Mouse (Mus musculus): Measurements from ENCODE around the gene Dirc2. TPM values are rescaled to one million over a fixed set of nuclear protein-coding genes. Genes with fewer than 3 reads are reported as not detected.

Dirc2 gene
- polyA plus RNA-seq, 1 experiment from 2014 or later, result 25.9 TPM

- Histone ChIP-seq H3K36me3 (peaks cover 20% of the 10 kb centered on the region), H3K4me3 (no peak overlapping the region), H3K4me2 (replicated peaks) (no peak overlapping the region), H3K27me3 (no peaks in the 10 kb centered on the region), H3K9me3 (no peaks in the 10 kb centered on the region), H3K9ac (no peak overlapping the region), H3K27ac (no peak overlapping the region), H3K4me1 (no peaks in the 10 kb centered on the region; the same call in 1 of the 2 replicates)
- WGBS, result 91% methylated on average over 7 of the region's 7 CpGs
- ATAC-seq (ENCODE audit: insufficient number of reproducible peaks, insufficient read depth, low FRiP score, low TSS enrichment), result no peak
These were observed 37.1 kb downstream of the Dirc2 start for GRCm38 (mm10) chr16:35732096-35732495.

DNA sequence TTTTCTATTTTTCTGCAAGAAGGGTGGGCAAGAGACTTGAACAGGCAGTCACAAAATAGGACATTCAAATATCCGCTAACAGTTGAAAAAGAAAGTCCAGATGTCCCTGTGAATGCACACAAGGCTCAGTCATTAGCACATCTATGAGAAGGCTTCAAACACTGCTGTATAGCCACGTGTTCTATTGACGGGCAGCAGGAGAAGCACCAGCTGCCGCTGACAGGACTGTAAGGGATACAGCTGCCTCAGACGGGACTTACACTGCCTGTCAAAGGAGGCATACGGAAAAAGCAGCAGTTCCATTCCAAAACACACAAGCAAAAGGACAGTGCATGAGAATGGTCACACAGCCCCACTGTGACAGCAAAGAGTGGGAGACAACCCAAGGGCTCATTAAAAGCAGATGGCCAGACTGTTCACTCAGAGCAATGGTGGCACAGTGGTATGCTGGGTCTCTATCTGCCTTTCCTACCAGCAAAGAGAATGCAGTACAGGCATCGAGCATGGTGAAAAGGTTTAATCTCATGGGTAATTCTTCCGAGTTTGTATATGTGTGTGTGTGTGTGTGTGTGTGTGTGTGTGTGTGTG is 39.9 kb downstream of the Dirc2 start:
- no peak overlapping the region for H3K9ac ChIP-seq
- no peak overlapping the region for H3K27ac ChIP-seq
- peaks cover 17% of the 10 kb centered on the region for H3K36me3 ChIP-seq
- H3K9me3 ChIP-seq, result no peaks in the 10 kb centered on the region
- no peak overlapping the region for H3K4me3 ChIP-seq
- 0 out of 2 replicates have a peak, but pooled peaks have one; percentile 22 for ATAC-seq (ENCODE audit: insufficient number of reproducible peaks, insufficient read depth, low FRiP score, low TSS enrichment)
- no peak overlapping the region for H3K4me2 ChIP-seq (replicated peaks)
- H3K4me1 ChIP-seq, result no peaks in the 10 kb centered on the region; the same call in 1 of the 2 replicates
- H3K27me3 ChIP-seq, result no peaks in the 10 kb centered on the region
- WGBS, result 67% methylated on average over 8 of the region's 8 CpGs

GRCm38 (mm10) chr16:35726601-35727000 is 42.6 kb downstream of the Dirc2 start:
- no peaks in the 10 kb centered on the region; the same call in 1 of the 2 replicates for H3K4me1 ChIP-seq
- H3K9ac ChIP-seq, result no peak overlapping the region
- no peak overlapping the region for H3K27ac ChIP-seq
- no peak overlapping the region for H3K4me3 ChIP-seq
- WGBS, result 84% methylated on average over 2 of the region's 2 CpGs
- peaks cover 19% of the 10 kb centered on the region for H3K36me3 ChIP-seq
- H3K4me2 ChIP-seq (replicated peaks), result no peak overlapping the region
- no peaks in the 10 kb centered on the region for H3K9me3 ChIP-seq
- no peaks in the 10 kb centered on the region for H3K27me3 ChIP-seq
- ATAC-seq (ENCODE audit: insufficient number of reproducible peaks, insufficient read depth, low FRiP score, low TSS enrichment), result no peak

DNA sequence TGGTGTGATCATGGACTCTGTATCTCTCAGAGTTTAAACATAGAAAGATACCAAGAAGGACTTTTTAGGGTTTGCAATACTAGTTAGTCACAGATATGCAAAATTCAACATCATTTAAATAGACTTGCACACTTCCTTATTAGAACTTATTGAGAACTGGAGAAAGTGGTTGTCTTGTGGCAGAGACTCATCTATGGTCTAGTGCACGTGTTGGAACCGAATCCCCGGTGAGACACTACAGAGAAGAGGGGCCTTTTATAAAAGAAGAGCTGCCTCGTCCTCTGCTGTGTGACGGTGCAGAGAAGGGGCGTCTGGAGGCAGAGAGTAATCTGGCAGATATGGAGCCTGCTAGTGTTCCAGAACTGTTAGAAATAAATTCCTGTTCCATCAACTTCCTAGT is 44.6 kb downstream of the Dirc2 start:
- peaks cover 19% of the 10 kb centered on the region for H3K36me3 ChIP-seq
- no peaks in the 10 kb centered on the region; the same call in 1 of the 2 replicates for H3K4me1 ChIP-seq
- no peak overlapping the region for H3K9ac ChIP-seq
- no peak overlapping the region for H3K4me3 ChIP-seq
- 87% methylated on average over 6 of the region's 6 CpGs for WGBS
- H3K9me3 ChIP-seq, result no peaks in the 10 kb centered on the region
- H3K4me2 ChIP-seq (replicated peaks), result no peak overlapping the region
- H3K27ac ChIP-seq, result no peak overlapping the region
- no peak for ATAC-seq (ENCODE audit: insufficient number of reproducible peaks, insufficient read depth, low FRiP score, low TSS enrichment)
- no peaks in the 10 kb centered on the region for H3K27me3 ChIP-seq

DNA sequence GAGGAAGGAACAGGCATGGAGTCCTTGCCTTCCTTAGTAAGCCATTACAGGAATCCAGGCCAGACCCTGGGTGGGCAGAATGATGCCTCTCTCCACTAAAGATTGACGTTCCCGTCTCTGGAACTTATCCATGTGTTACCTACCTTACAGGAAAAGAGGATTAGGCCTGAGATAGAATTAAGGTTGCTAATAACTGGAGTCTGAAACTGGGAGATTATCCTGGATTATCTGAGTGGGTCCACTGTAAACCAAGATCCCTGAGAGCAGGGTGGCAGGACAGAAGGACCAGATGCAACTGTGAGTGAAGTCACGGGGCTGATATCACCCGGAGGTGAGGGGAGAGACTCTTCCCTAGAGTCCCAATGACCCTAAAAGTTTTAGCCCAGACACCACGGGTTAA is 51.4 kb downstream of the Dirc2 start:
- H3K4me1 ChIP-seq, result no peaks in the 10 kb centered on the region
- no peak overlapping the region for H3K9ac ChIP-seq
- H3K4me3 ChIP-seq, result no peak overlapping the region
- 78% methylated on average over 5 of the region's 5 CpGs for WGBS
- H3K4me2 ChIP-seq (replicated peaks), result no peak overlapping the region
- no peak for ATAC-seq (ENCODE audit: insufficient number of reproducible peaks, insufficient read depth, low FRiP score, low TSS enrichment)
- no peaks in the 10 kb centered on the region for H3K9me3 ChIP-seq
- H3K27me3 ChIP-seq, result no peaks in the 10 kb centered on the region
- H3K36me3 ChIP-seq, result peaks cover 23% of the 10 kb centered on the region
- no peak overlapping the region for H3K27ac ChIP-seq

DNA sequence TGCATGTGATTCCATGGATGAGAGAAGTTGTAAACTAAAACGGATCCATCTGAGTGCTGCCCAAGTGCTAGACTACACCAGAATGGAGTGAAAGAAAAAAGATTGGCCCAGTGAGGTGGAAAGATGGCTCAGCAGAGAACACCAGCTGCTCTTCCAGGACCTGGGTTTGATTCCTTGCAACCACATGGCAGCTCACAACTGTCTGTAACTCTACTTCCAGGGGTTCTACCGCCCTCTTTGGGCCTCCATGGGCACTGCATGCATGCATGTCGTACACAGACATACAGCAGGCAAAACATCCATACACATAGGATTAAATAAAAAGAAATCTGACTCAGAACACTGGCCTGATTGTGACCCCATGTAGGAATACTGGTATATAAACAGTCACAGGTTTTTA is 52.9 kb downstream of the Dirc2 start:
- Histone ChIP-seq H3K9me3 (no peaks in the 10 kb centered on the region), H3K27me3 (no peaks in the 10 kb centered on the region), H3K4me3 (no peak overlapping the region), H3K36me3 (peaks cover 19% of the 10 kb centered on the region), H3K27ac (no peak overlapping the region), H3K4me2 (replicated peaks) (no peak overlapping the region), H3K9ac (no peak overlapping the region), H3K4me1 (peaks cover 8% of the 10 kb centered on the region; the same call in 1 of the 2 replicates)
- 79% methylated on average over 3 of the region's 3 CpGs for WGBS
- no peak for ATAC-seq (ENCODE audit: insufficient number of reproducible peaks, insufficient read depth, low FRiP score, low TSS enrichment)

DNA sequence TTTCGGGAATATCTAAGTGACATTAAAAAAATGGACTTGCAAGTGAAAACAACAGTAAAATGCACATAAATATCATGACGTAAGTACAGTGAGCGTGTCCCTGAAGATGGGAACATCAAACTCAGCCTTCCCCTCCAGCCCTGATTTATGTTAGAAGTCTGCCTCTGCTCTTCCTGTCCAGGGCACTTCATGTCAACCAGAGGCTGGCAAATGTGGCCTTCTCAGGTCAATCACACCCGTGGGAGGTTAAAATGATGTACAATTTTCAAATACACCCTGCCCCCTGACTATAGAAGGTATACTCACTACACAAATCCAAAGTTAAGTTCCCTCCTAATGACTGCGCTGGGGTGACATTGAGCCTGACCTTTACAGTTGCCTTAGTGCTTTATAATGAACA is 53.4 kb downstream of the Dirc2 start:
- peaks cover 12% of the 10 kb centered on the region; the same call in 1 of the 2 replicates for H3K4me1 ChIP-seq
- no peaks in the 10 kb centered on the region for H3K27me3 ChIP-seq
- no peak overlapping the region for H3K9ac ChIP-seq
- no peaks in the 10 kb centered on the region for H3K9me3 ChIP-seq
- H3K4me2 ChIP-seq (replicated peaks), result no peak overlapping the region
- 85% methylated on average over 5 of the region's 5 CpGs for WGBS
- H3K36me3 ChIP-seq, result peaks cover 19% of the 10 kb centered on the region
- no peak for ATAC-seq (ENCODE audit: insufficient number of reproducible peaks, insufficient read depth, low FRiP score, low TSS enrichment)
- no peak overlapping the region for H3K27ac ChIP-seq
- no peak overlapping the region for H3K4me3 ChIP-seq

DNA sequence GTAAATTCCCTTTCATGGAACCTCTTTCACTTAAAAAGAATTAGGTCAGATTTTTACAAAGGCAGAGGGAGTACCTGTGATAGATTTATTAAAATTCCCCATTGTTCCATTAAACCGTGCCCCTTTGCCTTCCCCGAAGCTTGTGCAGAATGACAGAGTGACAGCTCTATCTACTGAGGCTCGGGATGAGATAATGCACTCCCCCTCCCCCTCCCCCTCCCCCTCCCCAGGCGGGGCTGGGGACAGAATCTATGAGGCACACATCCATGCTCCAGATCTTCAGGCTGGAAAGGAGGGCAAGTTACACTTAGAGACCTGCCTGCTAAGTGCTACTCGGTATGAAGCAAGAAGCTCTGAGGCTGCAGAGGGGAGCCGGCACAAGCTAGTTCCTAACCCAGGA is 53.8 kb downstream of the Dirc2 start:
- peaks cover 19% of the 10 kb centered on the region for H3K36me3 ChIP-seq
- H3K27me3 ChIP-seq, result no peaks in the 10 kb centered on the region
- H3K4me1 ChIP-seq, result peaks cover 16% of the 10 kb centered on the region; the same call in 1 of the 2 replicates
- no peaks in the 10 kb centered on the region for H3K9me3 ChIP-seq
- no peak for ATAC-seq (ENCODE audit: insufficient number of reproducible peaks, insufficient read depth, low FRiP score, low TSS enrichment)
- no peak overlapping the region for H3K27ac ChIP-seq
- H3K9ac ChIP-seq, result no peak overlapping the region
- 74% methylated on average over 6 of the region's 6 CpGs for WGBS
- H3K4me2 ChIP-seq (replicated peaks), result no peak overlapping the region
- no peak overlapping the region for H3K4me3 ChIP-seq

GRCm38 (mm10) chr16:35714689-35715088 is 54.5 kb downstream of the Dirc2 start:
- Histone ChIP-seq H3K9ac (no peak overlapping the region), H3K4me2 (replicated peaks) (no peak overlapping the region), H3K4me3 (no peak overlapping the region), H3K27me3 (no peaks in the 10 kb centered on the region), H3K4me1 (peaks cover 16% of the 10 kb centered on the region; the same call in 1 of the 2 replicates), H3K27ac (no peak overlapping the region), H3K36me3 (peaks cover 19% of the 10 kb centered on the region), H3K9me3 (no peaks in the 10 kb centered on the region)
- 93% methylated on average over 7 of the region's 7 CpGs for WGBS
- no peak for ATAC-seq (ENCODE audit: insufficient number of reproducible peaks, insufficient read depth, low FRiP score, low TSS enrichment)

- no peak overlapping the region for H3K27ac ChIP-seq
- no peak overlapping the region for H3K4me3 ChIP-seq
- H3K4me1 ChIP-seq, result peaks cover 16% of the 10 kb centered on the region; the same call in 1 of the 2 replicates
- WGBS, result 82% methylated on average over 7 of the region's 7 CpGs
- no peaks in the 10 kb centered on the region for H3K9me3 ChIP-seq
- H3K27me3 ChIP-seq, result no peaks in the 10 kb centered on the region
- H3K9ac ChIP-seq, result no peak overlapping the region
- ATAC-seq (ENCODE audit: insufficient number of reproducible peaks, insufficient read depth, low FRiP score, low TSS enrichment), result no peak
- no peak overlapping the region for H3K4me2 ChIP-seq (replicated peaks)
- peaks cover 15% of the 10 kb centered on the region; the same call in 1 of the 2 replicates for H3K36me3 ChIP-seq
These were observed 55.5 kb downstream of the Dirc2 start for GRCm38 (mm10) chr16:35713606-35714005.

- 57% methylated on average over 7 of the region's 7 CpGs for WGBS
- no peak overlapping the region for H3K4me3 ChIP-seq
- H3K4me1 ChIP-seq, result peaks cover 16% of the 10 kb centered on the region; the same call in 1 of the 2 replicates
- peaks cover 3% of the 10 kb centered on the region; the same call in 1 of the 2 replicates for H3K36me3 ChIP-seq
- H3K27me3 ChIP-seq, result no peaks in the 10 kb centered on the region
- no peaks in the 10 kb centered on the region for H3K9me3 ChIP-seq
- no peak overlapping the region for H3K4me2 ChIP-seq (replicated peaks)
- H3K9ac ChIP-seq, result no peak overlapping the region
- no peak overlapping the region for H3K27ac ChIP-seq
- no peak for ATAC-seq (ENCODE audit: insufficient number of reproducible peaks, insufficient read depth, low FRiP score, low TSS enrichment)
These were observed 58.2 kb downstream of the Dirc2 start for GRCm38 (mm10) chr16:35711004-35711403.

DNA sequence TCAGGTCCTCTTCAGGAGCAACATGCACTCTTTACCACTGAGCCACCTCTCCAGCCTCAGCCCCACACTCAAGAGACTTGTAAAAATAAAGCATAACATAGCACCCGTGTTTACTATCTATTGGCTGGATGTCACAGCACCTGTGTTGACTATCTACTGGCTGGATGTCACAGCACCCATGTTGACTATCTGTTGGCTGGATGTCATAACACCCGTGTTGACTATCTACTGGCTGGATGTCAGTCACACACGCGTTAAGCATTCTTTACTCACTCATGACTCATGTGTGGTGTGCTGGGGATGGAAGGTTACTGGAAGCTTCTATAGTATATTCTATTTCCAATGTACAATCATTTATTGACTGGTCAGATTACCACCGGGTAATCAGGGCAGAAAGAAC is 62.2 kb downstream of the Dirc2 start:
- Histone ChIP-seq H3K4me3 (no peak overlapping the region), H3K9me3 (no peaks in the 10 kb centered on the region), H3K9ac (no peak overlapping the region), H3K36me3 (0 out of 2 replicates have a peak, but pooled peaks cover 6% of the 10 kb centered on the region), H3K4me1 (peaks cover 16% of the 10 kb centered on the region; the same call in 1 of the 2 replicates), H3K4me2 (replicated peaks) (no peak overlapping the region), H3K27me3 (no peaks in the 10 kb centered on the region), H3K27ac (no peak overlapping the region)
- 89% methylated on average over 5 of the region's 5 CpGs for WGBS
- ATAC-seq (ENCODE audit: insufficient number of reproducible peaks, insufficient read depth, low FRiP score, low TSS enrichment), result no peak
